Mouse (Mus musculus) splenic B cell, adult 2 months (primary cell): ENCODE data around the gene Kynu.

ENCODE experiments used
- DNase-seq: peaks from one replicate; pipeline ENCODE4 v3.0.0-alpha.2; 2011; ENCODE audit warnings: low read depth, low spot score
- H3K27me3 ChIP-seq: 2 replicates; pipeline ENCODE4 v1.6.1; 2012; ENCODE audit warnings: mild to moderate bottlenecking, low read length, moderate library complexity, mixed read lengths; ENCODE audit not compliant: control insufficient read depth, poor library complexity, insufficient read depth, severe bottlenecking
- H3K36me3 ChIP-seq: 2 replicates; pipeline ENCODE4 v1.6.1; 2012; ENCODE audit warnings: mild to moderate bottlenecking, low read length, moderate library complexity, mixed read lengths; ENCODE audit not compliant: control insufficient read depth, poor library complexity, insufficient read depth, severe bottlenecking

Kynu gene

GRCm38 (mm10) chr2:43585508-43585907 is 30.4 kb downstream of the Kynu start:
- Histone ChIP-seq H3K27me3 (no peaks in the 10 kb centered on the region), H3K36me3 (peaks cover 2% of the 10 kb centered on the region; the same call in 1 of the 2 replicates)
- DNase-seq, result peak; percentile 33

- no peak for DNase-seq
- peaks cover 2% of the 10 kb centered on the region; the same call in 1 of the 2 replicates for H3K36me3 ChIP-seq
- H3K27me3 ChIP-seq, result no peaks in the 10 kb centered on the region
Observed at GRCm38 (mm10) chr2:43587832-43588231, 32.7 kb downstream of the Kynu start.

- DNase-seq, result no peak
- Histone ChIP-seq H3K27me3 (no peaks in the 10 kb centered on the region), H3K36me3 (peaks cover 6% of the 10 kb centered on the region; the same call in 1 of the 2 replicates)
Observed at GRCm38 (mm10) chr2:43592001-43592704, 37.0 kb downstream of the Kynu start.

- DNase-seq, result peak; percentile 50
- H3K36me3 ChIP-seq, result peaks cover 5% of the 10 kb centered on the region; the same call in 1 of the 2 replicates
- no peaks in the 10 kb centered on the region; the same call in 1 of the 2 replicates for H3K27me3 ChIP-seq
Observed at GRCm38 (mm10) chr2:43613571-43613970, 58.4 kb downstream of the Kynu start.

GRCm38 (mm10) chr2:43621140-43621539 is 66.0 kb downstream of the Kynu start:
- no peaks in the 10 kb centered on the region for H3K27me3 ChIP-seq
- peak; percentile 40 for DNase-seq
- H3K36me3 ChIP-seq, result peaks cover 6% of the 10 kb centered on the region; the same call in 1 of the 2 replicates

- peak; percentile 34 for DNase-seq
- H3K27me3 ChIP-seq, result no peaks in the 10 kb centered on the region
- H3K36me3 ChIP-seq, result peaks cover 6% of the 10 kb centered on the region; the same call in 1 of the 2 replicates
Observed at GRCm38 (mm10) chr2:43622844-43623243, 67.7 kb downstream of the Kynu start.

GRCm38 (mm10) chr2:43631786-43632185 is 76.7 kb downstream of the Kynu start:
- DNase-seq, result no peak

GRCm38 (mm10) chr2:43636498-43636897 is 81.4 kb downstream of the Kynu start:
- DNase-seq, result peak; percentile 8
- Histone ChIP-seq H3K36me3 (peaks cover 4% of the 10 kb centered on the region; the same call in 1 of the 2 replicates), H3K27me3 (no peaks in the 10 kb centered on the region)

More at GRCm38 (mm10) chr2:43631786-43632185, 76.7 kb downstream of the Kynu start:
- Histone ChIP-seq H3K36me3 (peaks cover 4% of the 10 kb centered on the region; the same call in 1 of the 2 replicates), H3K27me3 (no peaks in the 10 kb centered on the region)

- H3K36me3 ChIP-seq, result no peaks in the 10 kb centered on the region
- no peak for DNase-seq
- H3K27me3 ChIP-seq, result no peaks in the 10 kb centered on the region
Observed at GRCm38 (mm10) chr2:43646962-43647361, 91.8 kb downstream of the Kynu start.

GRCm38 (mm10) chr2:43669588-43669987 is 114.5 kb downstream of the Kynu start:
- no peaks in the 10 kb centered on the region for H3K27me3 ChIP-seq
- no peak for DNase-seq
- H3K36me3 ChIP-seq, result peaks cover 3% of the 10 kb centered on the region; the same call in 1 of the 2 replicates

- no peaks in the 10 kb centered on the region for H3K27me3 ChIP-seq
- peak; percentile 86 for DNase-seq
- H3K36me3 ChIP-seq, result peaks cover 5% of the 10 kb centered on the region; the same call in 1 of the 2 replicates
Observed at GRCm38 (mm10) chr2:43673619-43674018, 118.5 kb downstream of the Kynu start.

- no peaks in the 10 kb centered on the region for H3K27me3 ChIP-seq
- peaks cover 5% of the 10 kb centered on the region; the same call in 1 of the 2 replicates for H3K36me3 ChIP-seq
Observed at GRCm38 (mm10) chr2:43674098-43674497, 119.0 kb downstream of the Kynu start.

GRCm38 (mm10) chr2:43675277-43675676 is 120.1 kb downstream of the Kynu start:
- Histone ChIP-seq H3K27me3 (no peaks in the 10 kb centered on the region), H3K36me3 (peaks cover 8% of the 10 kb centered on the region; the same call in 1 of the 2 replicates)
- DNase-seq, result no peak

More at GRCm38 (mm10) chr2:43674098-43674497, 119.0 kb downstream of the Kynu start:
- no peak for DNase-seq

- Histone ChIP-seq H3K27me3 (no peaks in the 10 kb centered on the region), H3K36me3 (0 out of 2 replicates have a peak, but pooled peaks cover 2% of the 10 kb centered on the region)
- no peak for DNase-seq
Observed at GRCm38 (mm10) chr2:43690402-43690801, 135.3 kb downstream of the Kynu start.

GRCm38 (mm10) chr2:43691290-43691689 is 136.2 kb downstream of the Kynu start:
- 0 out of 2 replicates have a peak, but pooled peaks cover 2% of the 10 kb centered on the region for H3K36me3 ChIP-seq
- no peak for DNase-seq
- no peaks in the 10 kb centered on the region for H3K27me3 ChIP-seq
